Mouse (Mus musculus) liver (tissue): ENCODE results near the gene Fosl2.

ENCODE experiments used
- DNase-seq: peaks from one replicate; pipeline ENCODE4 v3.0.0-alpha.2; 2020; ENCODE audit warnings: mixed read lengths

Fosl2 gene

DNA sequence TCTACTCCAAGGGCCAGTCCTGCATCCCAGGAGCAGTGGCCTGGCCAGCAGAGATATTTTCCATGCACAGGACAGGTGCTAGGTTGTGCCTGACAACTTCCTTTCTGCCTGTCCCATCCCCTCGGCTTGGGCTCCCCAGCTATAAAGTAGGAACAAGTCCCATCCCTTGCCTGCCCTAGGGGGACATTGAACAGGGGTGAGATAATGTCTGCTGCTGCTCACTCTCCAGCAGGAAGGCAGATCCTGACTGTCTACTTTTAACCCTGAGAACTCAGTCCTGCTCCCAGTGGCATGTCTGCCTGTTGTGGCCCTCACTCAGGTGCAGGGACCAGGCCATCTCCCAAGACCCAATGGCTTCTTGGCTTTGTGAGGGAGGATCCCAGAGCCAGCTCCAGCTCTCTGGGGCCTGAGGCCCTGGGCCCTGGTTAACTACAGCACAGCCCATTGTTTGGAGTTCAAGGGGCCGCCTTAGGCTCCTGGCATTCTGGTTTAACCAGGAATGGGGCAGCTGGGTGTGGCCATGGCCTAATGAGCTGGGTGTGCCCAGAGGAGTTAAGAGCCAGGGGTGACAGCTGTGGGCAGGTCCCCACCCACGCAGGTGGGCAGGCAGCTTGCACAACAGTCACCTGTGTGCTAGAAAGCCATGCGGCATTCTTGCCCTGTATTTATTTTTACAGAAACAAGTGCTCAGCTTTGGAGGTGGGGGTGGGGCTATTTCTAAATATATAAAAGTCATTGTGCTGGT, 47.5 kb downstream of the Fosl2 start:
- no peak for DNase-seq

DNA sequence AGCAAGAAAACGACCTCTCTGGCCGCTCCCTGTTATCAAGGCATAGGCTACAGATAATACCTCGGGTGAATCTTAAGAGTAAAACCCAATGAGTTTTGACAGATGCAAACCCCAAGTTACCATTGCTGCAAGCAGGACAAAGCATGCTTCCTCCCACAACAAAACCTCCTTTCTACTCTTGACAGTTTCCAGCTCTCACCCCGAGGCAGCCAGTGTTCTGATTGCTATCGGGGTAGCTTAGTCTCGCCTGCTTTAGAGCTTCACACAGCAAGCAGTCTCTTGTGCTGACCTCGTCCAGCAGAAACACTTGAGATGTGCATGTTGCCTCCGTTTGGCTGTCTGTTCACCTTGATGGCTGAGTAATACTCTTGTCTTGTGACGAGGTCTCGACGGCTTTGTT, 52.1 kb downstream of the Fosl2 start:
- no peak for DNase-seq

DNA sequence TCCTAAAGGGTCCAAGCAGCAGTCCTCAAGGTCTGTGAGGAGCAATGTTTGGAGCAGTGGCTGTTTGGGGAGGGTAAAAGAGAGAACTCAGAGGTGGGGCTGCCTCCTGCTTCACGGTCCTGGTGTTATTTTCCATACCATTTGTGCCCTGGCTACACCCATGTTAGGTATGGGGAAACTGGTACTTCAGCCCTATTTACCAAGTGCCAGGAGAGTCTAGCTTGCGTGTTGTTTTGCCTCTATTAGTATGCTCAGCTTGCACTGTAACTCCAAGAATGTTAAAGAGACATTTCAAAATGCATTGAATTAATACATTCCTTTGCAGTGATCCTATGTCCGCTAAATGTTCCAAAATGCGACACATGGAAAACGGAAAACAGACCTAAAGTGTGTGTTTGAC, 55.7 kb downstream of the Fosl2 start:
- no peak for DNase-seq

DNA sequence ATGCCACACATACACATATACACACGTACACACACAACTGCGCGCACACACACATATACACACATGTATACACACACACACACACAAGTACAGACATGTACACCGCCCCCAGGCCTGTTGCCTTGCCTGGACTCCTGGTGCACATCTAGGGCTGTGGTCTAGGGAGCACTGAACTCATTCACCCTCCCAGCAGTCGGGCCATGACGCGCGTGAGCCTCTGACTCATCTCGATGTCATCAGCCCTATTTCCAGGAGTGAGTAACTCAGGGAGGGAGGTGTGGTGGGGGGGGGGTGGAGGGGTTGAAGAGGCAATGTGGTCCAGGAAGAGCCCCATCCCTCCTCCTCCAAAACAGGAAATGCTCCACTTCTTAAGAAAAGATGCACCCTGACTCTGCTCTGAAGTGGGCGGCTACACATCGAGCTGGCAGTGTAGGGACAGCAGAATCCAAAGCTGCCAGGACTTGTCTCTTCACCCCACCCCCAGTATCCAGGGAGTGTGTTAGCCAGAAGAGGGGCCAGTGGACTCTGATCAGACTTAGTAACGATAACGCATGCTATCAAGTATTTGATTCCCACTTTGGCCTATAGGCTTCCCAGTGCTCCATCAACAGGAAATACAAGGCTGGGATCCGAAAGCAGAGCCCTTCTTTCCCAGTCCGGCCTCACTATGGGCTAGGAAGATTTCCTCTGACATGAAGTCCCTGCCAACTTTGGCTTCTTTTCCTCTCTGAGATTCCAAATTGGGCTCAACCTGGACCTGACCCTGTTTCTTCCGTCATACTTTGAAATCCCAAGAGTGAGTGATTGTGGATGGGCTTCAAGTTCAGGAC, 56.6 kb downstream of the Fosl2 start:
- DNase-seq = no peak

DNA sequence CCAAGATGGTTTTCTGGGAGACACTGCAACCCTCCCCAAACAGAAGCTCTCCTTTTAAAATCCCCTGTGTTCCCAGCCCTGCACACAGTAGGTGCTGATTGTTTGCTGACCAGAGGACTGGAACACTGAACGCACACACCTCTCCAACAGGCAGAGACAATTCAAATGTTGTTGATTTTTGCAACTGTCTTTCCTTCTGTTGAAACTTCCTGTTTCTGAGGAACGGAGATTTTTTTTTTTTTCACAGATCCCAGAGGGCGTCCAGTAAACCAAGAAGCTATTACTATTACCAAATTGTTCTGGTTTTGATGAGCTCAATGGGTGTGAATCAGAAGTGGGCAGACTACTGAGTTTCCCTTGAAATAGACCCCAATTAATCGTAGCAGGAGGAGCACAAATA, 58.6 kb downstream of the Fosl2 start:
- DNase-seq = no peak

DNA sequence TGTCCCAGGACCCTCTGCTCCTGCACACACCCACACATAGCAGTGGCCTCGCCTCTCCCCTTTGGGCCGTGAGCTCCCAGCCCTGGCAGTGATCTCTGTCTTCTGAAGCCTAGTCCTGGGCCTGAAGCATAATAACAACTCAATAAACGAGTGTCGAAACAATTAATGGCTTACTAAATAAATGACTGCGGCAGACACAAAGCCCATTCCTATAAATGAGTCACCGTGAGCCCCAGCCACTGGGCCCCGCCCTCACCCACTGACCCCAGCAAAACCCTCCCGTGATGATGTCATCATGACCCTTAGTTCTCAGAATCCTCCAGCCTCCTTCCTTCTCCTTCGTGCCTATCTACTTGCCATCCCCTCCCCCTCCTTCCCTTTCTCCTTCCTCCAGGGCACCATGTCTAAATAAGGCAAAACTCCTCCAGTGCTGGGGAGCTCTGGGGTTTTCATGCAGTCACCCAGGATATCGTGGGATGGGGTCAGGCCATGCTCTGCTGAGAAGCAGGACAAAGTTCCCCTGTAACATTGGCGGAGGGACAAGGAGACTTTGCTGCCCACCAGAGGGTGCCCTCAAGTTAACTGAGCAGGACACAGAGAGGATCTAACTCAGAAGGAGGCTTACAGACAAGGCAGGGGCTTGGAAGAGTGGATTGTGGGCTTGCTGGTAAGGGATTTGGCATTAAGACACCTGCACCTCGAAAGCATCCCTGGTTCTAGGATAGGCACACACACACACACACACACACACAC, 60.4 kb downstream of the Fosl2 start:
- no peak for DNase-seq

DNA sequence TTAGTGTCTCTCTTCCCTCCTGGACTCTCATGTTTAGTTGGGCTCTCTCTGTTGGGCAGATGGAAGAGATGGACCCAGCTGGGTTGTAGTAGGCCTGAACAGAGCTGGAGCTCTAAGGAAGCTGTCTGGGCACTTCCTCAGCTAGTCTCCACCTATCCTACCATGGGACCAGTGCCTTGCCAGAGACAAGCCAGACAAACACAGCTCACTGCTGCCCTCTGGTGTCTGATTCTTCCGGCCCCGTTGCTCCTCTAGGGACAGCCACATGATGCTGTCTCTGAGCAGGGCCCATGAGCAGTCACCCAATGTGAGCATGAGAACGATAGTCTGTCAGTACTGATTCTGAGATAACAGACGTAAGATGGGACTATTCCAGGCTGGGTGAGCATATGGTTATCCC, 62.1 kb downstream of the Fosl2 start:
- DNase-seq = peak; percentile 82

DNA sequence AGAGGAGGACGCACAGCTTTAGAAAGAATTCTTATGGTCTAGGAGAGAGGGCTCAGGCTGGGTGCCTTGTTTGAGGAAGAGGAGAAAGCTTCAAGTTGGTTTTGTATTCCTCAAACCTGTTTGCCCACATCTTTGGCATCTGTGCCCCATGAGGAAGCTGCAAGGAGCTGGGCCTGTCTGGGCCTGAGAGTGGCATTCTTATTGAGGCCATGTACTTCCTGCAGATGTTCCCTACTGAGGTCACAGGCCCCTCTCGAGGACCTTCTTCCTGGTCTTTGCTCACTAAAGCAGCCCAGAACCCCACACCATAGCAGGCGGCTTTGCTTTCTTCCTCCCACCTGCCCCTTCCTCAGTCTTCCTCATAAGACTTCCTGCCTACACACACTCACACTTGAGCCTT, 63.5 kb downstream of the Fosl2 start:
- DNase-seq = no peak

DNA sequence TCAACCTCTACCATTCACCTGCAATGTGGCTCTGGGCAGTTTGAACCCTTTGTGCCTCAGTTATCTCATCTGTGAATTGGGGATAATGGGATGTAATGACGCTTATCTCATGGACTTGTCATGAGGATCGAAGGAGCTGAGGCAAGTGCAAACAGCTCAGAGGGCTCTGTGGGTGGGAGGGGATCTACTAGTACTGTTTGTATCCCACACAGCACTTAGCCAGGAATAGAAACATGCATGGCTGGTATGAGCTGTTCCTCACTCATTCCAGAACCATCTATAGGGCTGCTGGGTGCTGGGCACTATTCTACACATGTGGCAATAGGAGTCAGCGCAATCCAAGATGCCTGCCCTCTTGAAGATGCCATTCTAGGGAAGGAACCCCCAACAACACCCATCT, 64.0 kb downstream of the Fosl2 start:
- no peak for DNase-seq

DNA sequence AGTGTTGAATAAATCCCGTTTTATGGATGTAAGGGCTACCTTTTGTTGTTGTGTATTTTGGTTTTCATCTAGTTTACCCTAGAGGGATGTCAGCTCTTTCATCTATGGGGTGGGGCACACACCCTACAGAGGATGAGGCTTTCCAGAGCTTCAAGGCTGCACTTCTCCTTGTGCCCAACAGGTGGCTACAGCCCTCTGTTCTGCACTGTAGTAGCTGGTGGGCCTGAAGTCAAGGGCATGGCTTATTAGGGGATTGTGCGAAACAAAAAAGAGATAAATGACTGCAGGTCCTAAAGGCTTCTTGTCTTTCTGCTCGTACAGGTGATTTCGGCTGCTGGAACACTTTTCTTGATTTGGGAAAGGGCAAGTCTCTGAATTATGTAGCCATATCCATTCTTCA, 69.1 kb downstream of the Fosl2 start:
- DNase-seq = no peak

DNA sequence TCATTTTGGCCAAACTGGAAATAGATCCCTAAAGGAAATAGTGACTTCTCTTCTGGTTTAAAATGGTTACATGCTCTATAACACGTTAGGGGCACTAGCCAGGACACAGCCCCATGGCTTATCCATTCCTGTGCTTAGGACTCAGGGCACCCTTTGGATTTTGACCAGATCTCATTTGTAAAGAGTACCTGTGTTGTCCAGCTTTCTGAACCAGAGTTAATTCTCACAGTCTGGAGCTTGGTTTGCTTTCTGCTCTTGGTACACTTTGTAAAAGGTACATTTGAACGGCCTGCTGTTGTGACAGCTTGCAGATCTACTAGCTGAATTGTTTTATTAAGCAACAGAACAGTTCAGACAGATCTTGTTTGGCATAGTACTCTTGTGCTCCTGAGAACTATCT, 71.1 kb downstream of the Fosl2 start:
- no peak for DNase-seq
